Mouse (Mus musculus): ENCODE data around the gene Parp3.

DNA sequence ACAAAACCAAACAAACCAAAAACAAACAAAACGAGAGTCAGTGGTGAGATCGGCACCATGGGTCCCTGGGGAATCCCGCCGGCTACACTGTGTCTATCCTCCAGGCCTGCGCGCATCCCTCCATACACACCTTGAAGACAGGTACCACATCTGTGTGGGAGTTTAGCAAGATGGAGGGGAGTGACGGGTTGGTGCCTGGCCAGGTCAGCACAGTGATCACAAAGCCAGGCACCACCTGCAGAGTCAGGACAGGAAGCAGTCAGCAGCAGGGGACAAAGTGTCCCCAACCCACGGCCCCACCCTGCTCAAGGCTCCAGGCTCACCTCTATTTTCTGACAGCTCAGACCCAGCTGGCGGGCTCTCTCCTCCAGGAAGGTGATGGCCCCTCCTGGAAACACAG lies 40.2 kb downstream of the Parp3 start:
- no peak for TF ChIP-seq CTCF (IDR thresholded peaks at IDR 0.05; ENCODE audit: low read depth, low read length)
- TF ChIP-seq POLR2A (IDR thresholded peaks at IDR 0.05; ENCODE audit: extremely low read depth, insufficient read depth, low read length) = no peak

Data from liver, adult 2 months (tissue).